In the genomic region with DNA sequence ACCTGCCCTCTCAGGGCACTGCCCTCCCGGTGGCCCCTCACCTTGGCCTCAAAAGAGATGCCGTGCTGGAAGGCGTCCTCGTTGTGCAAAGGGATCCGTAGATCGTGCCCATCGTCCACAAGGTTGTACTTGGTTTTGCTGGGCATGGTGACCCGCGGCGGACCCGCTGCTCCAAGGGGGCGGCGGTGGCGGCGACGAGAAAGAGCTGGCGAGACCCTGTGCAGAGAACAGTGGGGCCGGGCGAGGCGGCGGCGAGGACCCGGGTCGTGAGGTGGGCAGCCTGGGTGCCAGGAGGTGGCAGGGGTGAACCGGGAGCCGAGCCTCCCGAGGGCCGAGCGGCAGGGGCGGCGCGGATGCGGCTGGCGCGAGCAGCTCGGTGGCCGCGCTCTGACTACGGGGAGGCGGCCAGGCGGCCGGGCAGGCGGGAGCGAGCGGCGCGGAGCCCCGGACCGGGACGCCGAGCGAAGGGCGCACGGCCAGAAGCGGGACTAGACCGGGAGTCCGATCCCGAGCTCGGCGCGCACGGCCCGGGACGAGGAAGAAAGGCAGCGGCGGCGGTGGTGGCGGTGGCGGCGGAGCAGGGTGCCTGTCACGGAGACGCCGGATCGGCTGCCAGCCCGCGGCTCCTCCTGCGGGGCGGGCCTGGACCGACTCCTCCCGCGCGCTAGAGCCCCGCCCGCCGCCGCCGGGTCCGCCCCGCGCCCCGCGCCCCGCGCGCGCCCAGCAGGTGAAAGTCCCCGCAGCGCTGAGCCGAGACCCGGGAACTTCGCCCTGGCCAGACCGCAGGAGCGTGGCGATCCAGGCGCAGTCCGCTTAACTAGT, we compare ENCODE assay signal across 8 mouse cellular contexts. TPM values are rescaled to one million over a fixed set of nuclear protein-coding genes. Genes with fewer than 3 reads are reported as not detected.
A peak's percentile ranks its signal among the peaks of the same experiment; 100 is the strongest.
DNase-seq lines count a peak whose midpoint lies in the region; ATAC-seq lines count a peak whose summit lies in the region.

A gene (minus strand): TSS at position 643 of the 822 bp plus-strand sequence.

- WGBS in embryonic facial prominence, embryonic 11.5 days, result under 1% methylated on average over 55 of the region's 106 CpGs

- peak within 1 kb of the TSS; percentile 8; the same call in 1 of the 2 replicates for H3K27ac ChIP-seq in embryonic facial prominence, embryonic 11.5 days (replicated peaks; ENCODE audit: low read depth, low read length)

- H3K4me3 ChIP-seq in embryonic facial prominence, embryonic 11.5 days (ENCODE audit: low read depth, low read length), result peak within 1 kb of the TSS; percentile 82

- intact Hi-C loops in left cerebral cortex, postnatal 36 days (cut with DNase I), result loop anchor here (5.0 kb wide), 1 partner anchor 82 kb away; no protein-coding TSS in a partner anchor

- no peaks in the 10 kb centered on the region for H3K36me3 ChIP-seq in embryonic facial prominence, embryonic 11.5 days (replicated peaks; ENCODE audit: control insufficient read depth, insufficient read depth, low read depth, low read length)

- no peaks in the 10 kb centered on the region for H3K27me3 ChIP-seq in embryonic facial prominence, embryonic 11.5 days (ENCODE audit: control insufficient read depth, insufficient read depth, low read length)

- peak; percentile 90 for ATAC-seq in embryonic facial prominence, embryonic 11.5 days (replicated peaks; ENCODE audit: insufficient number of reproducible peaks, low FRiP score, low TSS enrichment, low read depth)
- ATAC-seq in megakaryocyte-erythroid progenitor cell, adult 5-6 weeks (replicated peaks; ENCODE audit: low FRiP score, low TSS enrichment, poor library complexity, severe bottlenecking), result peak; percentile 91

- no peaks in the 10 kb centered on the region; the same call in none of the 2 replicates for H3K4me1 ChIP-seq in embryonic facial prominence, embryonic 11.5 days (ENCODE audit: control insufficient read depth, insufficient read depth, low read length)

- peak; percentile 91 for DNase-seq in adrenal gland, postnatal 25 days
- peak; percentile 71 for DNase-seq in embryonic facial prominence, embryonic 11.5 days (ENCODE audit: low spot score)
- DNase-seq in heart, adult 11 months, result peak; percentile 98
- DNase-seq in kidney, adult 11 months, result peak; percentile 88
- peak; percentile 87 to 90 for DNase-seq in left cerebral cortex, postnatal 36 days (ENCODE audit: low spot score in 2 of 2)
- peak; percentile 82 for DNase-seq in right cerebral cortex, postnatal 14 days
- peak; percentile 84 for DNase-seq in urinary bladder, postnatal 14 days (ENCODE audit: low spot score)

- H3K9me3 ChIP-seq in embryonic facial prominence, embryonic 11.5 days (replicated peaks; ENCODE audit: control insufficient read depth, low read length), result no peaks in the 10 kb centered on the region

- H3K9ac ChIP-seq in embryonic facial prominence, embryonic 11.5 days (replicated peaks; ENCODE audit: low read length), result peak within 1 kb of the TSS; percentile 86

- peak within 1 kb of the TSS; percentile 94 for H3K4me2 ChIP-seq in embryonic facial prominence, embryonic 11.5 days (ENCODE audit: low read depth, low read length)

RNA-seq across cellular contexts. Expression of the gene that starts here (rescaled TPM):
- total RNA-seq in adrenal gland, postnatal 25 days (2021), result 20.1 and 31.1 TPM in 2 replicates
- polyA plus RNA-seq in embryonic facial prominence, embryonic 11.5 days (2014; fragmentation: Nextera tagmentation; extraction: Ambion mirVana), result 5.1 and 5.5 TPM in 2 replicates
- total RNA-seq in left cerebral cortex, postnatal 36 days (2021), result 100 to 1,000 TPM; 190 to 195 TPM
- 1.5 TPM in 2 replicates for total RNA-seq in megakaryocyte-erythroid progenitor cell, adult 5-6 weeks (2014; fragmentation: Nextera tagmentation)
- 2.5 TPM in 1 of 2 replicates, not detected in the other for total RNA-seq in megakaryocyte-erythroid progenitor cell, adult 5-6 weeks (2017)

Comparison
In these comparisons a context has a peak if more than half of its experiments do, and no peak if none do; other contexts are left out.
1. Peak in every context shown above with its lines: DNase-seq, ATAC-seq, H3K4me3 ChIP-seq and H3K27ac ChIP-seq.